Mouse (Mus musculus): ENCODE results near the gene Map3k3. TPM values are rescaled to one million over a fixed set of nuclear protein-coding genes. Genes with fewer than 3 reads are reported as not detected.
A peak's percentile ranks its signal among the peaks of the same experiment; 100 is the strongest.
"Not testable (repeated sequence)": the region's sequence is repeated elsewhere in the genome, so short reads cannot be mapped to it uniquely, and the experiment has no call there.

Gene Map3k3
- polyA plus RNA-seq, 1 experiment from 2014 or later, result 4.8 TPM

DNA sequence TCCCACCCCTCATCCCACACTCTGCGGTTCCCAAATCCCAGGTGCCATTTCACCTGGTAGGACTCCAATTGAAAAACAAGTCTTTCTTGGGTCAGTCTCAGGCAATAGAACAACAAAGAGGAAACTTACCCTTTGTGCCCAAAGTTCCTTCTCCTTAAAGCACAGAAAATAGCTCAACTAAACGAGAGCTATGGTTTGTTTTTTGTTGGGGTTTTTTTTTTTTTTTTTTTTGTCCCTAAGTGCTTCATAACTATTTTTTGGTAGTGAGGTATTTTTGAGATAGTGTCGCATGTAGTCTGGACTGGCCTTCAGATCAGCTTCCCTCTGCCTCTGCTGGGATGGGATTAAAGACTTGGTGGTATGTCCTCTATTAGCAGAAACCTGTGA is 109.7 kb downstream of the Map3k3 start:
- Histone ChIP-seq H3K4me2 (peak overlapping the region; percentile 77), H3K36me3 (peaks cover 27% of the 10 kb centered on the region), H3K9me3 (replicated peaks) (no peaks in the 10 kb centered on the region), H3K9ac (peak overlapping the region; percentile 76), H3K27me3 (no peaks in the 10 kb centered on the region), H3K4me1 (replicated peaks) (peaks cover 42% of the 10 kb centered on the region), H3K4me3 (replicated peaks) (peak overlapping the region; percentile 78), H3K27ac (peak overlapping the region; percentile 80)
- no peak for DNase-seq
- no peak for ATAC-seq (ENCODE audit: low read depth)
- 33% methylated on average over 3 of the region's 3 CpGs for WGBS (ENCODE audit: insufficient replicate concordance)

GRCm38 (mm10) chr11:106194891-106195290 is 110.5 kb downstream of the Map3k3 start:
- Histone ChIP-seq H3K4me2 (no peak overlapping the region), H3K36me3 (peaks cover 30% of the 10 kb centered on the region), H3K9me3 (replicated peaks) (no peaks in the 10 kb centered on the region), H3K27me3 (no peaks in the 10 kb centered on the region), H3K4me3 (replicated peaks) (no peak overlapping the region), H3K9ac (0 out of 2 replicates have a peak overlapping the region, but pooled peaks have one; percentile 9), H3K27ac (no peak overlapping the region), H3K4me1 (replicated peaks) (peaks cover 42% of the 10 kb centered on the region)
- DNase-seq, result no peak
- ATAC-seq (ENCODE audit: low read depth), result no peak
- 90% methylated on average over 7 of the region's 7 CpGs for WGBS (ENCODE audit: insufficient replicate concordance)

DNA sequence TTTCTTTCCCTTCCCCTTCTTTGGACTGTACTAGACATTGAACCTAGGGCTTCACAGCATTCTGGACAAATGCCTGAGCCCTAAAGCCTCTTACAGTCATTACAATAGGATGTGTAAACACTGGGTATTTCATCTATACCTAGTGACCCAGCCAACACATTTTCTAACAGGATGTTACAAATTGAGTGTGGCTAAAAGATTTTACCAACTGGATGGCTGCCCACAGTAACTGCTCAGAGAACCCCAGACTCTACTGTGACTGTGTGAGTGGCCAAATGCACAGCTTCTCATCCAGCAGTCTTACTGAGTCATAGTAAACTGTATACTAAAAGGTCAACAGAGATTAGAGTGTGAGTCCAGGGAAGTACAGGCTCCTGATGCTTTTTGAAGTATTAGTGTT is 110.9 kb downstream of the Map3k3 start:
- ATAC-seq (ENCODE audit: low read depth) (no peak), DNase-seq (no peak)
- Histone ChIP-seq H3K36me3 (peaks cover 30% of the 10 kb centered on the region), H3K27ac (0 out of 2 replicates have a peak overlapping the region, but pooled peaks have one; percentile 29), H3K4me2 (no peak overlapping the region), H3K27me3 (no peaks in the 10 kb centered on the region), H3K4me3 (replicated peaks) (no peak overlapping the region), H3K9me3 (replicated peaks) (no peaks in the 10 kb centered on the region), H3K9ac (0 out of 2 replicates have a peak overlapping the region, but pooled peaks have one; percentile 9), H3K4me1 (replicated peaks) (peaks cover 42% of the 10 kb centered on the region)

GRCm38 (mm10) chr11:106198277-106198676 is 113.9 kb downstream of the Map3k3 start:
- no peak for ATAC-seq (ENCODE audit: low read depth)
- H3K27ac ChIP-seq, result peak overlapping the region; percentile 41; the same call in 1 of the 2 replicates

GRCm38 (mm10) chr11:106199997-106200396 is 115.6 kb downstream of the Map3k3 start:
- WGBS (ENCODE audit: insufficient replicate concordance), result 91% methylated on average over 7 of the region's 7 CpGs
- not testable (repeated sequence) for DNase-seq; H3K9me3 ChIP-seq (replicated peaks); H3K9ac ChIP-seq; H3K27ac ChIP-seq; ATAC-seq (ENCODE audit: low read depth); H3K27me3 ChIP-seq; H3K4me2 ChIP-seq; H3K4me3 ChIP-seq (replicated peaks)
- peaks cover 72% of the 10 kb centered on the region for H3K36me3 ChIP-seq
- H3K4me1 ChIP-seq (replicated peaks), result peaks cover 38% of the 10 kb centered on the region

More at GRCm38 (mm10) chr11:106198277-106198676, 113.9 kb downstream of the Map3k3 start:
- no peaks in the 10 kb centered on the region for H3K27me3 ChIP-seq
- peaks cover 46% of the 10 kb centered on the region for H3K4me1 ChIP-seq (replicated peaks)
- H3K36me3 ChIP-seq, result peaks cover 57% of the 10 kb centered on the region
- H3K9ac ChIP-seq, result no peak overlapping the region
- no peak overlapping the region for H3K4me3 ChIP-seq (replicated peaks)
- WGBS (ENCODE audit: insufficient replicate concordance), result 36% methylated on average over 4 of the region's 4 CpGs
- no peaks in the 10 kb centered on the region for H3K9me3 ChIP-seq (replicated peaks)
- no peak for DNase-seq
- H3K4me2 ChIP-seq, result no peak overlapping the region

DNA sequence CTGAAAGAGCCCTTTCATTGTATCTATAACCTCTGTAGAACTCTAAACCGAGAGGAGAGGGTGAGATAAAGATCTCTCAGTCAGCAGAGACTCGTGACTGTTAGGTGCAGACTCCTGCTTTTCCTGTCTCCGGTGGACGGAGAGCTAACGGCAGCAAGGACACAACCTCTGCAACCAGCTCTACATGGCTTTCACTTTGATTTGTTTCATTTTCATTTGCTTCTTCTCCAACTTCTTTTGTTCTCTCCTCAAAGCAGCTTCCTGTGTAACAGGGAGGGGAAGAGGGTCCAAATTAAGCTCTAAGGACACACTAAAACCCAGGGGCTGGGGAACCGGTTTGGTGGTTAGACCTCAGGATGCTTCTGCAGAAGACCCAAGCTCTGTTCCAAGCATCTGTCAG is 116.3 kb downstream of the Map3k3 start:
- 48% methylated on average over 6 of the region's 6 CpGs for WGBS (ENCODE audit: insufficient replicate concordance)
- H3K36me3 ChIP-seq, result peaks cover 80% of the 10 kb centered on the region
- DNase-seq (no peak), ATAC-seq (ENCODE audit: low read depth) (no peak)
- 0 out of 2 replicates have a peak overlapping the region, but pooled peaks have one; percentile 4 for H3K4me2 ChIP-seq
- peaks cover 37% of the 10 kb centered on the region for H3K4me1 ChIP-seq (replicated peaks)
- no peak overlapping the region for H3K9ac ChIP-seq
- H3K27me3 ChIP-seq, result no peaks in the 10 kb centered on the region
- H3K9me3 ChIP-seq (replicated peaks), result no peaks in the 10 kb centered on the region
- peak overlapping the region; percentile 6; the same call in 1 of the 2 replicates for H3K27ac ChIP-seq
- no peak overlapping the region for H3K4me3 ChIP-seq (replicated peaks)

DNA sequence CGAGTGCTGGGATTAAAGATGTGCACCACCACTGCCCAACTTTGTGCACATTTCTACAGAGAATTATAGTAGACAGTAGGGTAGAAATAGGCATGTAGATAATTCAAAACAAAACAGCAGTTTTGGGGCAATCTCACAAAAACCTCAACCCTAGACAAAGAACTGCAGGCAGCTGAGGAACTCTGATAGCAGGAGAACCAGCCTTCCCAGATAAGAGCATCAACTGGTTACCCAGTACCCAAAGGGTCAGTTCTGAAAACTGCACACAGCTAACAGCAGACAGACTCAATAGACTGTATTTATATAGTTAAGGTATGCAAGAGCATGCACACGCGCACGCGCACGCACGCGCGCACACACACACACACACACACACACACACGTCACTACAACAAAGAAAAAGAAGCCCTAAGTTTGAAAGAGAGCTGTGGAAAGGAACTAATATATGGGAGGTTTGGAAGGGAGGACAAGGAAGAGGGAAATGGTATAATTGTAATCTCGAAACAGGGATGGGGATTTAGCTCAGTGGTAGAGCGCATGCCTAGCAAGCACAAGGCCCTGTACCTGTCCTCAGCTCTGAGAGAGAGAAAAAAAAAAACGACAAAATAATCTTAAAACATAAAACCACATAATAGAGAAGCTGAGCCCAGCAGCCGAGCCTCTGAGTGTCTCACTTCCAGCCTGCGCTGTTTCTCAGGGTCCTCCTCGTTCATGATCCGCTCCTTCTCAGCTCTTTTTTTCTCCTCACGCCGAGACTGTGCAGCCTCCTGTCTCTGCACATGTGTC is 117.1 kb downstream of the Map3k3 start:
- 63% methylated on average over 19 of the region's 19 CpGs for WGBS (ENCODE audit: insufficient replicate concordance)
- H3K36me3 ChIP-seq, result peaks cover 83% of the 10 kb centered on the region
- no peaks in the 10 kb centered on the region for H3K27me3 ChIP-seq
- ATAC-seq (ENCODE audit: low read depth) (peak; percentile 73), DNase-seq (peak; percentile 31)
- H3K4me3 ChIP-seq (replicated peaks), result no peak overlapping the region
- H3K4me2 ChIP-seq, result 0 out of 2 replicates have a peak overlapping the region, but pooled peaks have one; percentile 15
- H3K4me1 ChIP-seq (replicated peaks), result peaks cover 37% of the 10 kb centered on the region
- H3K9ac ChIP-seq, result 0 out of 2 replicates have a peak overlapping the region, but pooled peaks have one; percentile 10
- peak overlapping the region; percentile 6; the same call in 1 of the 2 replicates for H3K27ac ChIP-seq
- H3K9me3 ChIP-seq (replicated peaks), result no peaks in the 10 kb centered on the region

DNA sequence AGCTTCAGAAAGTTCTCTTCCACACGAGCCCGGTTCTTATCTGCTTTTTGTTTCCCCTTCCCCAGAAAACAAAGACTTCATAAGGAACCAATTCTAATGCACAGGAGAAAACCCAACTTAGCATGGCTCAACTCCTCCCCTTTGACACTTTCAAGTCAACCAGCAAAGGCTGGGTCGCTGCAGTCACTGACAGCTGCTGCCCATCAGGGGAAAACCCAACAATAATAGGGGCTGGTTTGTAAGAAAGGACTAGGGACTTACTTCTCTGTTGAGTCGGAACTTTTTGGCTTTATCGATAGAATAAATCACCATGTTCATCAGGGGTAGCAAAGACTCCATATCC is 117.7 kb downstream of the Map3k3 start, which contains the start of gene Strada:
Strada (minus strand) TSS at position 46 of the 343 bp plus-strand sequence.
- H3K4me3 ChIP-seq (replicated peaks), result no peak within 1 kb of the TSS
- WGBS (ENCODE audit: insufficient replicate concordance), result 43% methylated on average over 5 of the region's 5 CpGs
- DNase-seq (no peak), ATAC-seq (ENCODE audit: low read depth) (no peak)
- H3K9me3 ChIP-seq (replicated peaks), result no peaks in the 10 kb centered on the region
- peaks cover 37% of the 10 kb centered on the region for H3K4me1 ChIP-seq (replicated peaks)
- H3K36me3 ChIP-seq, result peaks cover 85% of the 10 kb centered on the region
- H3K27me3 ChIP-seq, result no peaks in the 10 kb centered on the region
- H3K9ac ChIP-seq, result 0 out of 2 replicates have a peak within 1 kb of the TSS, but pooled peaks have one; percentile 10
- H3K27ac ChIP-seq, result peak within 1 kb of the TSS; percentile 47
- 0 out of 2 replicates have a peak within 1 kb of the TSS, but pooled peaks have one; percentile 15 for H3K4me2 ChIP-seq

Other genes starting within 250 kb of the Map3k3 start
- gene Cyb561, start 131.3 kb upstream of the Map3k3 start, polyA plus RNA-seq (2015; fragmentation: Nextera tagmentation; extraction: Ambion mirVana), result 1.9 TPM in 2 replicates
- gene Ace, start 116.7 kb upstream of the Map3k3 start, polyA plus RNA-seq (2015; fragmentation: Nextera tagmentation; extraction: Ambion mirVana), result 0.02 and 0.05 TPM in 2 replicates
- gene Ace3, start 89.9 kb upstream of the Map3k3 start, polyA plus RNA-seq (2015; fragmentation: Nextera tagmentation; extraction: Ambion mirVana), result not detected in 2 replicates
- 0.03 TPM in 1 of 2 replicates, not detected in the other for gene Kcnh6, start 76.5 kb upstream of the Map3k3 start, polyA plus RNA-seq (2015; fragmentation: Nextera tagmentation; extraction: Ambion mirVana)
- gene Dcaf7, start 47.7 kb upstream of the Map3k3 start, polyA plus RNA-seq (2015; fragmentation: Nextera tagmentation; extraction: Ambion mirVana), result 25.3 and 29.4 TPM in 2 replicates
- gene Taco1, start 18.6 kb upstream of the Map3k3 start, polyA plus RNA-seq (2015; fragmentation: Nextera tagmentation; extraction: Ambion mirVana), result 8.1 and 8.3 TPM in 2 replicates
- not detected in 2 replicates for gene Gm10840, start 76.2 kb downstream of the Map3k3 start, polyA plus RNA-seq (2015; fragmentation: Nextera tagmentation; extraction: Ambion mirVana)
- gene Limd2, start 76.2 kb downstream of the Map3k3 start, polyA plus RNA-seq (2015; fragmentation: Nextera tagmentation; extraction: Ambion mirVana), result 82.2 and 87.8 TPM in 2 replicates
- gene Strada, start 117.6 kb downstream of the Map3k3 start, polyA plus RNA-seq (2015; fragmentation: Nextera tagmentation; extraction: Ambion mirVana), result 9.4 and 10.5 TPM in 2 replicates
- gene Ccdc47, start 131.7 kb downstream of the Map3k3 start, polyA plus RNA-seq (2015; fragmentation: Nextera tagmentation; extraction: Ambion mirVana), result 41.5 and 50.9 TPM in 2 replicates
- gene Ddx42, start 132.3 kb downstream of the Map3k3 start, polyA plus RNA-seq (2015; fragmentation: Nextera tagmentation; extraction: Ambion mirVana), result 26.8 and 31.6 TPM in 2 replicates
- gene Ftsj3, start 171.5 kb downstream of the Map3k3 start, polyA plus RNA-seq (2015; fragmentation: Nextera tagmentation; extraction: Ambion mirVana), result 55.4 and 66.0 TPM in 2 replicates
- gene Psmc5, start 171.5 kb downstream of the Map3k3 start, polyA plus RNA-seq (2015; fragmentation: Nextera tagmentation; extraction: Ambion mirVana), result 204 and 210 TPM in 2 replicates
- gene Smarcd2, start 188.4 kb downstream of the Map3k3 start, polyA plus RNA-seq (2015; fragmentation: Nextera tagmentation; extraction: Ambion mirVana), result 27.8 and 29.2 TPM in 2 replicates
- gene Tcam1, start 192.1 kb downstream of the Map3k3 start, polyA plus RNA-seq (2015; fragmentation: Nextera tagmentation; extraction: Ambion mirVana), result 0.27 and 0.39 TPM in 2 replicates
- gene Gh, start 217.3 kb downstream of the Map3k3 start, polyA plus RNA-seq (2015; fragmentation: Nextera tagmentation; extraction: Ambion mirVana), result not detected in 2 replicates
- gene Cd79b, start 230.1 kb downstream of the Map3k3 start, polyA plus RNA-seq (2015; fragmentation: Nextera tagmentation; extraction: Ambion mirVana), result 3.7 and 4.4 TPM in 2 replicates

All from liver, embryonic 13.5 days (tissue).